Mouse (Mus musculus): ENCODE results near the gene Tbcc. TPM values are rescaled to one million over a fixed set of nuclear protein-coding genes. Genes with fewer than 3 reads are reported as not detected.

Gene Tbcc
- polyA plus RNA-seq, 1 experiment from 2014 or later: 62.8 TPM

GRCm38 (mm10) chr17:46903876-46904490, 13.5 kb downstream of the Tbcc start:
- 20% methylated on average over 19 of the region's 19 CpGs for WGBS
- no peaks in the 10 kb centered on the region for H3K9me3 ChIP-seq (ENCODE audit: control insufficient read depth, low read length)
- no peaks in the 10 kb centered on the region for H3K4me1 ChIP-seq (ENCODE audit: control insufficient read depth, insufficient read depth, low read length)
- H3K9ac ChIP-seq (replicated peaks; ENCODE audit: low read length): no peak overlapping the region
- no peaks in the 10 kb centered on the region for H3K36me3 ChIP-seq (ENCODE audit: control insufficient read depth, insufficient read depth, low read length)
- H3K4me3 ChIP-seq (replicated peaks; ENCODE audit: low read depth, low read length): no peak overlapping the region
- ATAC-seq (ENCODE audit: low FRiP score, low TSS enrichment) (no peak; the same call in 1 of the 2 replicates), DNase-seq (peak; percentile 87)
- H3K4me2 ChIP-seq (ENCODE audit: low read length): no peak overlapping the region
- no peaks in the 10 kb centered on the region for H3K27me3 ChIP-seq (ENCODE audit: control insufficient read depth, insufficient read depth, low read length)
- H3K27ac ChIP-seq (replicated peaks; ENCODE audit: low read depth, low read length): no peak overlapping the region

- H3K27ac ChIP-seq (replicated peaks; ENCODE audit: low read depth, low read length): no peak within 1 kb of the TSS
- no peaks in the 10 kb centered on the region for H3K36me3 ChIP-seq (ENCODE audit: control insufficient read depth, insufficient read depth, low read length)
- no peak for DNase-seq
- H3K4me3 ChIP-seq (replicated peaks; ENCODE audit: low read depth, low read length): no peak within 1 kb of the TSS
- H3K4me2 ChIP-seq (ENCODE audit: low read length): no peak within 1 kb of the TSS
- WGBS: 71% methylated on average over 10 of the region's 10 CpGs
- H3K9me3 ChIP-seq (ENCODE audit: control insufficient read depth, low read length): no peaks in the 10 kb centered on the region
- no peak for ATAC-seq (ENCODE audit: low FRiP score, low TSS enrichment)
- no peaks in the 10 kb centered on the region for H3K4me1 ChIP-seq (ENCODE audit: control insufficient read depth, insufficient read depth, low read length)
- H3K9ac ChIP-seq (replicated peaks; ENCODE audit: low read length): no peak within 1 kb of the TSS
- no peaks in the 10 kb centered on the region for H3K27me3 ChIP-seq (ENCODE audit: control insufficient read depth, insufficient read depth, low read length)
Measured at GRCm38 (mm10) chr17:46910186-46910585, 19.7 kb downstream of the Tbcc start, which contains the start of gene Prph2. Gene Prph2 (plus strand): TSS chr17:46910459.

GRCm38 (mm10) chr17:46912331-46912730, 21.8 kb downstream of the Tbcc start:
- H3K27me3 ChIP-seq (ENCODE audit: control insufficient read depth, insufficient read depth, low read length): no peaks in the 10 kb centered on the region
- H3K27ac ChIP-seq (replicated peaks; ENCODE audit: low read depth, low read length): peak overlapping the region; percentile 37; the same call in 1 of the 2 replicates
- no peak overlapping the region for H3K4me2 ChIP-seq (ENCODE audit: low read length)
- no peak overlapping the region for H3K4me3 ChIP-seq (replicated peaks; ENCODE audit: low read depth, low read length)
- H3K9me3 ChIP-seq (ENCODE audit: control insufficient read depth, low read length): no peaks in the 10 kb centered on the region
- ATAC-seq (ENCODE audit: low FRiP score, low TSS enrichment) (no peak), DNase-seq (peak; percentile 15)
- 27% methylated on average over 6 of the region's 6 CpGs for WGBS
- H3K36me3 ChIP-seq (ENCODE audit: control insufficient read depth, insufficient read depth, low read length): no peaks in the 10 kb centered on the region
- H3K4me1 ChIP-seq (ENCODE audit: control insufficient read depth, insufficient read depth, low read length): no peaks in the 10 kb centered on the region
- H3K9ac ChIP-seq (replicated peaks; ENCODE audit: low read length): no peak overlapping the region

- H3K27me3 ChIP-seq (ENCODE audit: control insufficient read depth, insufficient read depth, low read length): no peaks in the 10 kb centered on the region
- no peaks in the 10 kb centered on the region for H3K4me1 ChIP-seq (ENCODE audit: control insufficient read depth, insufficient read depth, low read length)
- no peak overlapping the region for H3K4me3 ChIP-seq (replicated peaks; ENCODE audit: low read depth, low read length)
- H3K36me3 ChIP-seq (ENCODE audit: control insufficient read depth, insufficient read depth, low read length): no peaks in the 10 kb centered on the region
- no peak overlapping the region for H3K4me2 ChIP-seq (ENCODE audit: low read length)
- H3K9ac ChIP-seq (replicated peaks; ENCODE audit: low read length): no peak overlapping the region
- ATAC-seq (ENCODE audit: low FRiP score, low TSS enrichment): no peak
- DNase-seq: no peak
- no peaks in the 10 kb centered on the region for H3K9me3 ChIP-seq (ENCODE audit: control insufficient read depth, low read length)
- H3K27ac ChIP-seq (replicated peaks; ENCODE audit: low read depth, low read length): no peak overlapping the region
- 70% methylated on average over 3 of the region's 3 CpGs for WGBS
Measured at GRCm38 (mm10) chr17:46915129-46915528, 24.6 kb downstream of the Tbcc start.

DNA sequence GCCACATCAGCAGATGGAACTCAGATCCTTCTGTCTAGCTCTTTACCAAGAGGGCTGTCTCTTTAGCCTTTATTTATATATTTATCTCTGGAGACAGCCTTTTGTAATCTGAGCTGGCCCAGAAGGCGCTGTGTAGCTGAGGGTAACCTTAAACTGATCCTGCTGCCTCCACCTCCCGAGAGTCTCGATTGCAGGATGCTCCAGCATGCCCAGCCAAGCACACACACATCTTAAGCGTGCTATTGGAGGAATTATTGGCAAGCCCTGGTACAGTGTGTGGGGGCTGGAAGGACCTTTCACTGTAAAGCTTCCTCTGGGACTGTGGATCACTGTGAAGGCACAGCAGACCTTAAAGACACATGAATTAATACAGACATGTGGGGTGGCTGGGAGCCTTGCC, 28.5 kb downstream of the Tbcc start:
- WGBS: 48% methylated on average over 4 of the region's 4 CpGs
- ATAC-seq (ENCODE audit: low FRiP score, low TSS enrichment): no peak
- H3K9ac ChIP-seq (replicated peaks; ENCODE audit: low read length): no peak overlapping the region

DNA sequence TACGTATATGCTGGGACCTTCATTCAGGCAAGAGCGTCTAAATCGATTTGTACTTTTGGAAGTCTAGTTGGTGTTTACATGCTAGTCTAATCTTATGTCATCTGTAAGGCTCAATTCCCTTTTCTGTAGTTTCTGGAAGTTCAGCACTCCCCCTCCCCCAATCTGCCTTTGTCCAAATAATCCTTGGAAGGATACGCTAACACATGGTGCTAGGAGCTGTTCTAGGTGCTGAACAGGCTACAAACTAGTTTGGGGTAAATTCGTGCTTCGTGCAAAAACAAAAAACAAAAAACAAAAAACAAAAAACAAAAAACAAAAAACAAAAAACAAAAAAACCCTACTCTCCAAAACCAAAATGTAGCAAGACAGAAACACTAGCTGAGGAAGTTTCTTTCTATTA, 30.4 kb downstream of the Tbcc start:
- no peaks in the 10 kb centered on the region for H3K27me3 ChIP-seq (ENCODE audit: control insufficient read depth, insufficient read depth, low read length)
- H3K36me3 ChIP-seq (ENCODE audit: control insufficient read depth, insufficient read depth, low read length): no peaks in the 10 kb centered on the region
- H3K4me3 ChIP-seq (replicated peaks; ENCODE audit: low read depth, low read length): no peak overlapping the region
- DNase-seq: peak; percentile 39
- no peaks in the 10 kb centered on the region for H3K9me3 ChIP-seq (ENCODE audit: control insufficient read depth, low read length)
- no peak overlapping the region for H3K9ac ChIP-seq (replicated peaks; ENCODE audit: low read length)
- no peak for ATAC-seq (ENCODE audit: low FRiP score, low TSS enrichment)
- no peak overlapping the region for H3K4me2 ChIP-seq (ENCODE audit: low read length)
- 65% methylated on average over 6 of the region's 6 CpGs for whole genome bisulfite sequencing
- no peak overlapping the region for H3K27ac ChIP-seq (replicated peaks; ENCODE audit: low read depth, low read length)
- no peaks in the 10 kb centered on the region for H3K4me1 ChIP-seq (ENCODE audit: control insufficient read depth, insufficient read depth, low read length)

More for the DNA sequence above, 28.5 kb downstream of the Tbcc start:
- H3K27ac ChIP-seq (replicated peaks; ENCODE audit: low read depth, low read length): no peak overlapping the region
- H3K27me3 ChIP-seq (ENCODE audit: control insufficient read depth, insufficient read depth, low read length): no peaks in the 10 kb centered on the region
- H3K9me3 ChIP-seq (ENCODE audit: control insufficient read depth, low read length): no peaks in the 10 kb centered on the region
- H3K36me3 ChIP-seq (ENCODE audit: control insufficient read depth, insufficient read depth, low read length): no peaks in the 10 kb centered on the region
- no peak for DNase-seq
- H3K4me2 ChIP-seq (ENCODE audit: low read length): no peak overlapping the region
- no peak overlapping the region for H3K4me3 ChIP-seq (replicated peaks; ENCODE audit: low read depth, low read length)
- no peaks in the 10 kb centered on the region for H3K4me1 ChIP-seq (ENCODE audit: control insufficient read depth, insufficient read depth, low read length)

DNA sequence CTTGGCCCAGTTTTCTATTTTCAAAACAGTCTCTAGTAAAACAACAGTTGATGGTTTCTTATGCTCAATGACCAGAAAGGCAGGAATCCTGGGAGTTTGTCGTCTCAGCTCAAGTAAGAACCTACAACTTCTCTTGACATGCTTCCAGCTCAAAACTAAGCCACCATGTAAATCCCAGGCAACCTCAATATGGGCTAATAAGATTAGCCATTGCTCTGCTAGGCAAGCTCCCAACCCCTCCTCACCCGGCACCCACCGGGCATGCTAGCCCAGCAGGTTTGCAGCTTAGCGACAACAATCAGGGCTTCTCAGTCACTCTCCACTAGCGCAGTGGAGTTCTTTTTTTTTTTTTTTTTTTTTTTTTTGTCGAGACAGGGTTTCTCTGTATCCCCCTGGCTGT, 35.7 kb downstream of the Tbcc start:
- Histone ChIP-seq H3K9me3 (ENCODE audit: control insufficient read depth, low read length) (no peaks in the 10 kb centered on the region), H3K36me3 (ENCODE audit: control insufficient read depth, insufficient read depth, low read length) (peaks cover 27% of the 10 kb centered on the region), H3K27me3 (ENCODE audit: control insufficient read depth, insufficient read depth, low read length) (no peaks in the 10 kb centered on the region), H3K4me1 (ENCODE audit: control insufficient read depth, insufficient read depth, low read length) (no peaks in the 10 kb centered on the region), H3K4me2 (ENCODE audit: low read length) (no peak overlapping the region), H3K27ac (replicated peaks; ENCODE audit: low read depth, low read length) (no peak overlapping the region), H3K4me3 (replicated peaks; ENCODE audit: low read depth, low read length) (no peak overlapping the region), H3K9ac (replicated peaks; ENCODE audit: low read length) (no peak overlapping the region)
- ATAC-seq (ENCODE audit: low FRiP score, low TSS enrichment) (no peak), DNase-seq (peak; percentile 25)
- 23% methylated on average over 6 of the region's 6 CpGs for WGBS

- Histone ChIP-seq H3K27ac (replicated peaks; ENCODE audit: low read depth, low read length) (no peak overlapping the region), H3K9me3 (ENCODE audit: control insufficient read depth, low read length) (no peaks in the 10 kb centered on the region), H3K4me1 (ENCODE audit: control insufficient read depth, insufficient read depth, low read length) (no peaks in the 10 kb centered on the region), H3K27me3 (ENCODE audit: control insufficient read depth, insufficient read depth, low read length) (no peaks in the 10 kb centered on the region), H3K4me2 (ENCODE audit: low read length) (no peak overlapping the region), H3K36me3 (ENCODE audit: control insufficient read depth, insufficient read depth, low read length) (peaks cover 34% of the 10 kb centered on the region), H3K4me3 (replicated peaks; ENCODE audit: low read depth, low read length) (no peak overlapping the region), H3K9ac (replicated peaks; ENCODE audit: low read length) (no peak overlapping the region)
- DNase-seq (no peak), ATAC-seq (ENCODE audit: low FRiP score, low TSS enrichment) (no peak)
- 87% methylated on average over 3 of the region's 3 CpGs for WGBS
Measured at GRCm38 (mm10) chr17:46926941-46927340, 36.5 kb downstream of the Tbcc start.

DNA sequence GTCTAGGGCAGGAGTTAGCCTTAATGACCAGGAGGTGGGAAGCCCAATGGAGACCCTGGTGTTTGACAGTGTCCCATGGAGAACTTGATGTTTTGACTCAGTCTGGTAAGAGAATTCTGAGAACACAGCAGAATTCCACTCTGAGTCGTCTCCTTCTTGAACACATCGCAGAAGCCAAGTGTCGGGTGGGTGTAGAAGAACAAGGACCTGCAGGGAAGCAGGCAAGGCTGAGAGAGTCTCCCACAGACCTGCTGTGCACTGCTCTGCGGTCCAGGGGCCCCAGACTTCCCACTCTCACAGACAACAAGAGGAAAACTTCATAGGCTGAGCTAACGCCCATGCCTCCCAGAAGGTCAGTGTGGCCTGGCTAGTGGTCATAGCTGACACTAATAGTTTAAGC, 37.3 kb downstream of the Tbcc start:
- no peak for ATAC-seq (ENCODE audit: low FRiP score, low TSS enrichment)
- no peaks in the 10 kb centered on the region for H3K9me3 ChIP-seq (ENCODE audit: control insufficient read depth, low read length)
- peaks cover 43% of the 10 kb centered on the region for H3K36me3 ChIP-seq (ENCODE audit: control insufficient read depth, insufficient read depth, low read length)
- no peaks in the 10 kb centered on the region for H3K27me3 ChIP-seq (ENCODE audit: control insufficient read depth, insufficient read depth, low read length)
- 93% methylated on average over 5 of the region's 5 CpGs for WGBS
- H3K4me3 ChIP-seq (replicated peaks; ENCODE audit: low read depth, low read length): no peak overlapping the region
- no peak overlapping the region for H3K4me2 ChIP-seq (ENCODE audit: low read length)
- DNase-seq: no peak
- H3K4me1 ChIP-seq (ENCODE audit: control insufficient read depth, insufficient read depth, low read length): no peaks in the 10 kb centered on the region
- no peak overlapping the region for H3K27ac ChIP-seq (replicated peaks; ENCODE audit: low read depth, low read length)
- no peak overlapping the region for H3K9ac ChIP-seq (replicated peaks; ENCODE audit: low read length)

Data from midbrain, embryonic 14.5 days (tissue).